Comparison of ENCODE assay signal across 19 mouse cellular contexts in the genomic region with DNA sequence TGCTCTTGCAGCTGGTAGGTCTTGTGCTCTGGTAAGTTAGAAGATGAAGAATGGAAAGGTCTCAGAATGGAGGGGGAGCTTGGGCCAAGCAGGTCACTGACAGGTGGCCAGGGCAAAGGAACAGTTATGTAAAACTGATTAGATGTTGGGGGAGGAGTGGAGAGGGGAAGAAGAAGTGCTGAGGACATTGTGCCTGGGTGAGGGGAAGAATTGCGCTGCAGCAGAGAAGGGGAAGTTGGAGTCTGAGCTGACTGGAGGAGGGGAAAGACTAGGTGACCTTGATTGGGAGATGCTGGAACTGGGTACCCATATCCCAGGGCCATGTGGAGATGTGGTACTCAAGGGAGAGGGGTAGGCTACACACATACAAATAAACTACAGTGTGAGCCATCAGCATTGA.
DNase-seq lines count a peak whose midpoint lies in the region; ATAC-seq and TF ChIP-seq lines count a peak whose summit lies in the region.
"Had no signal": no experiment of that assay in that cellular context is flagged by ENCODE, and none has a peak within 500 bp of the region (broad histone marks: within the 10 kb centered on the region; RNA-seq: fewer than 3 reads in every experiment).

No protein-coding gene starts in this region.

- H3K36me3 ChIP-seq in embryonic facial prominence, embryonic 10.5 days (replicated peaks) = no peaks in the 10 kb centered on the region
- H3K36me3 ChIP-seq: hindbrain, embryonic 13.5 days; liver, embryonic 13.5 days; midbrain, embryonic 15.5 days had no signal

- ATAC-seq in megakaryocyte, adult 5-6 weeks (ENCODE audit: poor library complexity, severe bottlenecking) = peak; percentile 74
- ATAC-seq: lung, postnatal 0 days; midbrain, embryonic 15.5 days had no signal

- peaks cover 9% of the 10 kb centered on the region for H3K27me3 ChIP-seq in embryonic facial prominence, embryonic 10.5 days (replicated peaks; ENCODE audit: low read depth, poor library complexity, severe bottlenecking)
- H3K27me3 ChIP-seq: hindbrain, embryonic 13.5 days; midbrain, embryonic 15.5 days had no signal

- no peaks in the 10 kb centered on the region for H3K9me3 ChIP-seq in embryonic facial prominence, embryonic 10.5 days
- H3K9me3 ChIP-seq: hindbrain, embryonic 13.5 days; liver, embryonic 13.5 days; midbrain, embryonic 15.5 days had no signal

- H3K27ac ChIP-seq in bone marrow, adult 2 months (ENCODE audit: control insufficient read depth, insufficient read depth, low read depth, low read length, poor library complexity) = peak overlapping the region; percentile 59; the same call in 1 of the 2 replicates
- H3K27ac ChIP-seq in embryonic facial prominence, embryonic 10.5 days (replicated peaks) = no peak overlapping the region
- H3K27ac ChIP-seq: hindbrain, embryonic 13.5 days; liver, embryonic 13.5 days; midbrain, embryonic 15.5 days had no signal

- TF ChIP-seq POLR2A in bone marrow, adult 2 months (IDR thresholded peaks at IDR 0.05; ENCODE audit: borderline replicate concordance, control insufficient read depth, low read depth, low read length) = no peak

- H3K4me1 ChIP-seq in bone marrow, adult 2 months (ENCODE audit: control insufficient read depth, insufficient read depth, low read length) = peaks cover 14% of the 10 kb centered on the region
- peaks cover 11% of the 10 kb centered on the region for H3K4me1 ChIP-seq in embryonic facial prominence, embryonic 10.5 days
- H3K4me1 ChIP-seq: midbrain, embryonic 15.5 days had no signal

- intact Hi-C loops in heart, postnatal 25 days (cut with DNase I) = loop anchor here (5.0 kb wide), 1 partner anchor 43 kb away; no protein-coding TSS in a partner anchor

- DNase-seq in heart, adult 9 months (ENCODE audit: low spot score in 2 of 2) = peak; percentile 6 to 20
- no peak for DNase-seq in heart, postnatal 25 days (ENCODE audit: low spot score)
- peak; percentile 66 for DNase-seq in 416B (ENCODE audit: low read depth)
- DNase-seq in right cerebral cortex, postnatal 4 days = no peak
- DNase-seq in embryonic facial prominence, embryonic 10.5 days (ENCODE audit: low spot score) = no peak
- no peak for DNase-seq in layer of hippocampus, adult 9-11 months
- DNase-seq: adrenal gland, adult 8-10 months; cerebellum, adult 11 months; cerebellum, postnatal 14 days; kidney, adult 9 months; left cerebral cortex, postnatal 4 days; liver, embryonic 13.5 days; right cerebral cortex, postnatal 25 days; thymus, postnatal 4 days had no signal

- no peak for TF ChIP-seq CTCF in bone marrow, adult 2 months (IDR thresholded peaks at IDR 0.05; ENCODE audit: control insufficient read depth, insufficient read depth, low read length)

- WGBS in bone marrow, adult 2 months = 10% methylated on average over 1 of the region's 1 CpGs
- 65% methylated on average over 1 of the region's 1 CpGs for WGBS in embryonic facial prominence, embryonic 10.5 days

- no peak overlapping the region for H3K4me3 ChIP-seq in bone marrow, adult 2 months (replicated peaks; ENCODE audit: control insufficient read depth, low read depth, low read length)
- no peak overlapping the region for H3K4me3 ChIP-seq in embryonic facial prominence, embryonic 10.5 days
- H3K4me3 ChIP-seq: hindbrain, embryonic 13.5 days; liver, embryonic 13.5 days; midbrain, embryonic 15.5 days had no signal

Comparison
In these comparisons a context has a peak if more than half of its experiments do, and no peak if none do; other contexts are left out.
1. DNase-seq: peak in heart, adult 9 months (2 of 2) and 416B (single experiment); none in heart, postnatal 25 days (single experiment), right cerebral cortex, postnatal 4 days (single experiment), embryonic facial prominence, embryonic 10.5 days (single experiment) and layer of hippocampus, adult 9-11 months (single experiment).